Mouse (Mus musculus): Measurements from ENCODE around the gene Rere.
A peak's percentile ranks its signal among the peaks of the same experiment; 100 is the strongest.
"Not testable (repeated sequence)": the region's sequence is repeated elsewhere in the genome, so short reads cannot be mapped to it uniquely, and the experiment has no call there.

The Rere gene

DNA sequence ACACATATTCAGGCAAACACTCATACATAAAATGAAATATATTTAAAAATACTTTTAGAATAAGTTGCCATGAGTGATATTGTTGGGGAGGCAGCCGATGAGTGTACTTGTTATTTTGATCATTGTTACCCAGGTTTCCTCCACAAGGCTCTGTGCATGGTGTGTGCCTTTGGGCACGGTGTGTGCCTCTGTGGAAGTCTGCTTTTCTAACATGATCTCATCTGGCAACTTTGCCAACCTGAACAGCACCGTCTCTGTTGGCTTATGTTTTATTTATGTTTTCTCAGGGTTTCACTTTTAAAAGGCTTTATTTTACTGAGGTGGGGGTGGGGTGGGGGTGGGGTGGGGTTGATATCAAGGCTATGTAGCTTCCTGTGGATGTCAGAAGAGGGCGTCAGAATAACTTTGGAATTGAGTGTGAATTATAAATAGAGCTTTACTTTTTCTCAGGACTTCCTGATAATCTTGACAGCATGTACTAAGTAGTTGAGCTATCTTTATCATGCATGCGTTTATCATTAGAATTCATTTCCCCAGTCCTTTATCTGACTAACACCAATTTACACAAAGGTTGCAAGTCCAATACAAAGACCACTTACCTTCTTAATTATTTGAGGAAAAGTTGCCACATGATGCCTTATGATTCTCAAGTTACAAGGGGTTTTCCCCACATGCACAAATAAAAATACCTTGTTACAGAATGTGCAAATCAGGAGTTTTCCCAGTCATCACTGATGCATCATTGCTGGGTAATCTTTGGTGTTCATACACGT is 177.8 kb downstream of the Rere start:
- no peak for DNase-seq (ENCODE audit: low spot score in 2 of 2)

DNA sequence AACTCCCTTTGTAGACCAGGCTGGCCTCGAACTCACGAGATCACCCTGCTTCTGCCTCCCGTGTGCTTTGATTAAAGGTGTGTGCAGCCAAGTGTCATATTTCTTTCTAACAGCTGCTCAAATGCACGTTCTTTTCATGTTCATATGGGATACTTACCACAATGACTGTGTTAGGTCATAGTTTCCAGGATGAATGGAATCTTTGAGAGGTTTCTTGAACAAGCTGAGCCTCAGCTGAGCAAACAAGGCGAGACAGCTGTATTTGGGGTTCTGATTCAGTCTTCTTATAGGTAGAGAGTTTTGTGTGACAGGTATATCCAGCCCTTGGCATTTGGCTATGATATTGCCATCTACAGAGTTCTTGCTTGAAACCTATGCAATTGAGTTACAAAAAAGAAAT is 179.0 kb downstream of the Rere start:
- no peak for DNase-seq (ENCODE audit: low spot score in 2 of 2)

DNA sequence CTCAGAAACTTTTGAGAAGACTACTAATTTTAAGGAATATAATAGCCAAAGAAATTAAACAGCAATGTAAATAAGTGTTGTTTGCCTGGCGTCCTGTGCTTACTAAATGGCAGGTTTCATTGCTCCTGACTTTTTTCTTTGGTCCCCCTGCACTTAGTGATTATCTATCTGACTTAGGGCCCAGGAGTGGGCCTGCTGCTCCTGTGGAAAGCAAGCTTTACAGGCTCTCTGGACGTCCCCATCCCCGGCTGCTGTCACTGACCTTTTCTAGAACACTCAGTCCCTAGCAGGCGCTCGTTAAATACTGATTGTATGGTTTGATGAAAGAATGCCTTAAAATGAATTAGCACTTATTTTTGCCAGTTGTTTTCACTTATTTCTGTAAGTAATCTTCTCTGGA is 179.6 kb downstream of the Rere start:
- DNase-seq (ENCODE audit: low spot score in 2 of 2) = no peak

DNA sequence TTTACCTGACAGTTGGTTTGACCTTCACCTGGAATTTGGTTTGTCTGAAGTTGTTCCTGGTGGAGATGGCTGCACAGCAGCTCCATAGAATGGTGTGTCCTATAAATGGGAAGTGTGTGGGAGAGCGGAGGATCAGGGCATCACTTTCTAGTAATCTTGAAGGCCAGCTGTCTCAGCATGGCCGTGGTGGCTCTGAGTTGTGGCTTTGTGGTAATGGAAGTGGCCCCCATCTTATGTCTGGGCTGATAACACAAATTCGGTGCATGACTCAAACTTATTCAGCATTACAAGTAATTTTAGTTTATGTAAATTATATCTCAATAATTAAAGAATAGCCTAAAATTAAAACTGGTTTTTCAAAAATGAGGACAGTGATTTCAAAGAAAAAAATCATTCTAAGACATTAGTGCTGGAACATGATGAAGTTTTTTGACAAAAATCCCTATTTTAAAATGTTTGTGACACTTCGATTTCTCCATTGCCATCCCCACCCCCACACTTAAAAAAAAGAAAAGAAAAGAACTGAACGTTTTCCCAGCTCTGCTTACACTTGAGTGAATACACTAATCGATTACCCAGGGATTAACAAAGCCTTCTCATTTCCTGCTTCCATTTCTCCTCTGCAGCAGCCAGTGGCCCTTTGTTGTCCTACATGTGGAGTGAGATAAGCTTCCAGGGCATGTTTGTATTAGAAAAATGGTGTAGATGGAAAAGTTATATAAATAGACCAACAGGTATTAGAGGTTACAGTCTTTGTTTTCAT is 180.2 kb downstream of the Rere start:
- no peak for DNase-seq (ENCODE audit: low spot score in 2 of 2)

DNA sequence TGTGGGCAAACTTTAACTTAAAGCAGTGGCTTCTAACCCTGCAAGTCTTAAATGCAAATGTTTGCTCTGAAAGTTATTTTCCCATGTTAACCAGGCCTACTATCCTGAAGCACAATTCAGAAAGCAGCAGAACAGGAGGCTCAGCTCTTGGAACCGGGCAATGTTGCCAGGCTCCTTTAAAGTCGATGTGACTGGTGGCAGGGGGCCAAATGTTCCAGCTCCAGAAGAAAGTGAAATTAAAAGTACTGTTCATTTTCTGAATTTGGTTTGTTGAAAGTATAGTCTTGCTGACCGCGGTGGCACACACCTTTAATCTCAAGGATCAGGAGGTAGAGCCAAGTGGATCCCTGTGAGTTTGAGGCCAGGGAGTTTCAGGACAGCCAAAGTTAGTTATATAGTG is 180.9 kb downstream of the Rere start:
- no peak for DNase-seq (ENCODE audit: low spot score in 2 of 2)

DNA sequence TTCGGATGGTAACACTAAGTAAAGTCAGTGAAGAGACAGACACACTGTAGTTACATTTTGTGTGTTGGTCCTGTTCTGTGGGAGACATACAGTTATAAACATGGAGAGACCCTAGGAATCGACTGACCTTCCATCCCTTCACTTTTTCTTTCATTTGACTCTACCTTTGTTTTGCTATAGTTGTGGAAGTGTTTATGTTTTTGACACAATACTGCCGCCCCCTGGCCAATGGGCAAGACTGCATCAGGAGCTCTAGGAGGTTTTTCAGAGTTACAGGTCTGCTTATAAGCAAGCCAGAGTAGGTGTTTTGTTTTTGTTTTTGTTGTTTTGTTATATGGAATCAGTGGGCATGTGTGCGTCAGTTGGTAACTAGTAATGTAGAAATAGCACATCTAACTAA is 184.3 kb downstream of the Rere start:
- DNase-seq (ENCODE audit: low spot score in 2 of 2) = peak; percentile 58 to 71

DNA sequence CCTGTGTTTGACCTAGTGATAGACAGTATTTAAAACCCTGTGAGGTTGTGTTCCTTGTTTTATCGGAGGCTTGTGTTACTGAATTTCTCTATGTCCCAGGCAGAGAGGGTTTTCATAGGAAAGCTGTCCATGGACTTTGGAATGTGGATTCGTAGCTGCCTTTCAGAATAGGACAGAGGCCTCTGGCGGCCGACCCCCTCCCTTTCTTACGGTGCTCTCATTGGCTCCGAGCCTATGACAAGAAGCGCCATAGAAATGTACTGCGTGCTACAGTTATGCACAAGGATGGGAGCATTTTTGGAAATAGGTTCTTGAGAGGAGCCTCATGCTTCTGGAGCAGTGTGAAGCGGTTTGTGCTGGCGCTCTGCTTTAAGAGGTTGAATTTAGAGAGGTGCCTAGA is 187.8 kb downstream of the Rere start:
- no peak for DNase-seq (ENCODE audit: low spot score in 2 of 2)

DNA sequence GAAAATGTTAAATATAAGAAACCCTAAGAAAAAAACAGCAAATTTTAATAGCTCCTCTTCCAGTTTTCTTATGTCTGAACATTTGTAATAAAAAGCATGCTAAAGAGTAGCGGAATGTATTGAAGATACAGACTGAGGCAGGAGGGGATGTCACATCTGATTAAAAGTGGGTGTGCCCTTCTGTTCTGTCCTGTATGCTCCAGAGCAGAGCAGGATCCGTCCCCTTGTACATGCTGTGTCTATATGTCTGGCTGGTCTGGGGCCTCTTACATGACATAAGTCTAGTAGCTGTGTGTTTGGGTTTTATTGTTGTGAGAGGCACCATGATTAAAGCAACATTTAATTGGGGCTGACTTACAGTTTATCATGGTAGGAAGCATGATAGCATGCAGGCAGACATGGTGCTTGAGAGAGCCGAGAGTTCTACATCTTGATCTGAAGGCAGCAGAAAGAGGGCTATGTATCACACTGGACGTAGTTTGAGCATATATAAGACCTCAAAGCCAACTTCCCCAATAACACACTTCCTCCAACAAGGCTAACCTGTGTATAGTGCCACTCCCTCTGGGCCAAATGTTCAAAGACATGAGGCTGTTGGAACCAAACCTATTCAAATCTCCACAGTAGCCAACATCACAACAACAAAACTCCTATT is 189.4 kb downstream of the Rere start:
- no peak for DNase-seq (ENCODE audit: low spot score in 2 of 2)

DNA sequence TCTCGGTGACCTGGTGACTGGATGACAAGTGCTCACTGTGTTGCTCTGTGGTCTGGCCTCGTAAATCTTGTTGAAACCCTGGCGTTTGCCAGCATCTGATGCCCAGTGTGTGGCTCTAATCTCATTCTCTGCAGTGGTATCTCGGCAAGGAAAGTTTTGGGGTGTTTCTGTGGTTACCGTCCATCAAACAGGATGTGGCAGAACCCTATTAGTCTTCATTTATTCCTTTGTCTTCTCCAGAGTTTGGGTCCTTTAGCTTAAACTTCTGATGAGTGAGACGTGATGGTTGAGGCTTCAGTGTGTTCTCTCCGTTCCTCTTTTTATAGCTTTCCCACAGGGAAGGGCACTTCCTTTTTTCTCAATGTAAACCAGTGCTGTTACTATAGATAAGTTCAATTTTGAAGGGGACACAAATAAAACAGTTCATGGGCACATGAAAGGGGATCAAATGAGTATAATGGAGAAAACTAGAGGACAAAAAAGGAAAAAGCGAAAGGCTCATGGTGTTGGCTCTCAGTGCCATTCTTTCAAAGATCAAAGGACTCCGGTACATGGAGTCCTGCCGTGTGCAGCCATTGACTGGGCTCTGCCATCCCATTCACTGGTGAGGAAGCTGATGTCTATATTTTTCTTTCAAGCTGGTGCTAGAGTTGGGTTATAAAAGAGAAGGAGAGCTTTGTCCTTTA is 191.4 kb downstream of the Rere start:
- no peak for DNase-seq (ENCODE audit: low spot score in 2 of 2)

DNA sequence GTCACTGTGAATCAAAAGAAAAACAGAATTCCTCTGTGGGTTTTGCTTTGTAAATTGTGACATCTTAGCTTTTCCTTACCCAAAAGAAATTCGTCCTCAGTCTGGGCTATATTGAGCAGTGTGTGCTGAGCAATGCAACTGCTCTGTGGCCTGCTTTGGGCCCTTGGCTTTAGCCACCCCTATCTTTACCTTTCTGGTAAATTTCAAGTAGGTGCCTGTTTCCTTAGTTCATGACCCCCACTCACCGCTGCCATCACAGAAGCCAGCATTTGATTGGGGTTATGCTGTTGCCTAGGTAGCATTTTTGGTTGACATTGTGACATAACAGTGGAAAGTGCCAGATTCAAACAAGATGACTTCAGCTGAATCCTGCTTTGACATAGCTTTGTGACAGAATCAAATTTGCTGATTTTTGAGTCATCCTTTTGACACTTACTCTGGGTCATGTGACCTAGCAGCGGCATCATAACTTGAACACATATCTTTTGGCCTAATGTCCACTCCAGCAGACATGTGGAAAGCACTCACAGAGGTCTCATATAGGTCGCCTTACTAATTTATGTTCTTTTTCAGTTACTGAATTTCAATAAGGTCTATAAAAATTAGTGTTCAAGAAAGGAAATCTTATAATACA is 192.1 kb downstream of the Rere start:
- no peak for DNase-seq (ENCODE audit: low spot score in 2 of 2)

DNA sequence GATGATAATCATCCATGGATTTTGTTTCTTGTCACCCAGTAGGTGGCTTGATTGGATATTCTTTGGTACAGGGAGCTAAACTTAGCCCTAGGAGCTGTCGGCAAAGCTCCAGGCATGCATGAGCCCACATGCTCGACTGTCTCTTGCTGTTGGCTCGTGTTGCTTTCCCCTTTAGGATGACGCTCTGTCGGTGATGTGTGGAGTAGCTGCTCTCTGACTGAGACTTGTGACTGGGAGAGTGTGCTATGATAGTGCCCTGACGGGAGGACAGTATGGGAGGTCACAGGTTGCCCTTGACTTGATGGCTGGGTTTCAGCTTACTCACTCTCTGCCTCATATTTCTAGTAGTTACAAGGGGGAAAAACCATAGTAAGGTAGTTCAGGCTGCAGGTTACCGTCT is 192.6 kb downstream of the Rere start:
- DNase-seq (ENCODE audit: low spot score in 2 of 2) = no peak

DNA sequence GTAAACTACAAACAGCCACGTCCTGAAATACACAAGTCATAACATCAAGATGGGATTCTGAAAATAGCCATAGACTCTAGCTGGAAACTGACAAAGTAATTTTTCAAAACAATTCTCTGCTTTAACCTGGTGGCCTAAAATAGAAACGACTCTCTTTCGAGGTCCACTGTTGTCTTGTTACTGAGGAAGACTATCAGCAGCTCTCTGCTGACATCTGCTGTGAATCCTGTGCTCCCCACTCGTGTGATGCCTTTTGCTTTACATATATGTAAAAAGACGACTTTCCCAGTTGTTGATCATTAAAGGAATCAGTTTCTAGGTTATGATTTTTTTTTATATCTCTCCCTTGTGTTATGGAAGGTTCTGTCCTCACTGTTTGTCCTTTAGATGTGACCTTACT is 194.8 kb downstream of the Rere start:
- no peak for DNase-seq (ENCODE audit: low spot score in 2 of 2)

DNA sequence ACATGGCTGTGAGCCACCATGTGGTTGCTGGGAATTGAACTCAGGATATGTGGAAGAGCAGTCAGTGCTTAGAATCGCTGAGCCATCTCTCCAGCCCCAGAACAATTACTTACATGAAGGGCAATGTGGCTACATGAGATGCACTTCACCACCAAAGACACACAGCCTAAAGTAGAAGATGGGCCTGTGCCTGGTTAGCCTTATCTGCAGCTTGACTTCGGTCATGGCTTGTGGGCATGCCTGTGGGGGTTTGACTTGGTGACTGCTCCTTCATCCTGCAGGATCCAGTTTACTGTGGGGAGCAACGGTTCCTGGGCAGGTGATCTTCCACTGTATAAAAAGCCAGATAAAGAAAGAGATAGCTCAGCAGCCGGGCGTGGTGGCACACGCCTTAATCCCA is 196.6 kb downstream of the Rere start:
- no peak for DNase-seq (ENCODE audit: low spot score in 2 of 2)

DNA sequence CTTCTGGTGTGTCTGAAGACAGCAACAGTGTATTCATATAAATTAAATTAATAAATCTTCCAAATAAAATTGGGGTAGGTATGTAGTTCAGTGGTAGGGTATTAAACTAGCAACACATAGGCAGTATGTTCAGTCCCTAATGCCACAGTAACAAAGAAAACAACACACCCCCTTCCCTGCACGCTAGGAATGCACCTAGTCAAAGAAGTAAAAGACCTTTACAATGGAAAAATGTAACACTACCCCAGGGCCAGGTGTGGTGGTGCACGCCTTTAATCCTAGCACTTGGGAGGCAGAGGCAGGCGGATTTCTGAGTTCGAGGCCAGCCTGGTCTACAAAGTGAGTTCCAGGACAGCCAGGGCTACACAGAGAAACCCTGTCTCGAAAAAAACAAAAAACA is 201.6 kb downstream of the Rere start:
- not testable (repeated sequence) for DNase-seq (ENCODE audit: low spot score in 2 of 2)

DNA sequence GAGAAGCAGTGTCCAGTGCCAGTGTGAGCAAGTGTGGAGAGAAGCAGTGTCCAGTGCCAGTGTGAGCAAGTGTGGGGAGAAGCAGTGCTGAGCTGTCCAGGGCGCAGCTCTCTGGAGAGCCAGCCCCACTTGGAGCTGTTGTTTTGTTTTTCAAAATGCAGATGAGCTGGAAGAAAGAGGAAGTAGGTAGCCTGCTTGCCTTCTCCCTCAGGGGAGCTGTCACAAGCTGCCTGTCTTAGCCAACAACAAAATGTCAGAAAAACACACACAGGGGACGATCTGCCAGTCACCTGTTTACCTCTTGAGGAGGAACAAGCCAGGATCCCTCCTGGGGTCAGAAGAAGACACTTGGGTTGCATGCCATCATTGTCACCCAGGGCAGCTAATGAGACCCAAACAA is 204.7 kb downstream of the Rere start:
- peak; percentile 69 to 73 for DNase-seq (ENCODE audit: low spot score in 2 of 2)

DNA sequence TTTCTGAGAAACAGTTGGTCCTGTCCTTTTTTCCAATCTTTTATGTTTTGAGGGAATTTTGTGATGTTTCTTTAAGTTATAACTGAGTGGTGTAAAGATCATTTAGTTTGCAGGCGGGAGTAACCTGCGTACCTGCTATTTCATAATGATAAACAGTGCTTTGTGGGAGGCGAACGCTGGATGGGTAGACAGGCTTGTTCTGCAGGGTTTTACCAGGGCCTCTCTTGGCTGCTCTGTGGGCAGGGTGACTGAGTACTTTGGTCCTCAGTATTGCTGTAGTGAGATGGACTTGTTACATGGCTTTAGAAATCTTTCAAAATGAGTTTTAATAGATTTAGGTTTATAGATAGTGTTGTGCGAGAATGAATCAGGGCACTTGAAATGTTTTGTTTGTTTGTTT is 205.7 kb downstream of the Rere start:
- DNase-seq (ENCODE audit: low spot score in 2 of 2) = no peak

DNA sequence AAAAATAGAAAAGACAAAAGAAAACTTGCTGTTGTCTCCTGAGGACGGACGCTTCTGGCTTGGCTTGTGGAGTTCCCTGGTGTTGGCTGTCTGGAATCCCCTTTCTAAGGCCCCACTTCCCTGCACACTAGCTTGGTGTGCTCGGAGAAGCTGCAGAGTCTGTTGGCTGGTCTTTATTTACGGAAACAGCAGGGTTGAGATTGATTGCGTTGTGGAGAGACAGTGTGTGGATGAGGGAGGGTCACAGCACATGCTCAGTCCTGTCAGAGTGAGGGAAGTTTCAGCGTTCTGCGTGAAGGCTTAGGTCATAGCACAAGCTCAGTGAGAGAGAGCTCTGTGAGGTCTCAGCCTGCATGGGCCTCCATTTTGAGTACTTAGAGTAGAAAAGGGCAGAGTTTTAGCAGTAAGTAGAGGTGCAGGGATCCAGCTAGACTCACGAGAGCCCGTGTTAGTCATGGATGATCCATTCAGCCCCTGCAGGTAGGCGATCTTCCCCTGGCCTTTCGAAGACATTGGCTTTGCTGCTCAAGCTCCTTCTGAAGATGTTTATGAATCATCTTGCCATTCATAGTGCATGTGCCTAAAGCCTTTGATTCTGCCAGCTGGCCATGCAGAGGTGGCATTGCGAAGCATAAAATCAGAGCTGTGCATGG is 206.8 kb downstream of the Rere start:
- DNase-seq (ENCODE audit: low spot score in 2 of 2) = peak; percentile 67 to 75

DNA sequence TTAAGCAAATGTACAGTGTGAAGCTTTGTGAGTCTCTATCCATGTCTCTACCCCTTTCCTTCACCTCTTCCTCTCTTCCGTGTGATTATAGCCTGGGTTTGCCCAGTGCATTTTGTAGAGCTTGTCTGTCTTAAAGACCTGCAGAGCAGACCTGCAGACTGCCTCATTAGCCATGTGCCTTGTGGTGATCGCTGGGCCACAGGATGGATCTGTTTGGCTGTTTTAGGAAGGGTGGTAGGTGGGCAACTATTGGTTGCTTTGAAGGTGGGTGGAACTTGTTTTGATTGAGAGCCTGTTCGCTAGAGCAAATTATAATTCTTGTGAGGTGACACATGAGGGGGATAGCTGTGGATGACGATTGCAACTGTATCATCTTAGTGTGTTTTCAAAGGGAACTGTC is 207.3 kb downstream of the Rere start:
- peak in 1 of 2 experiments; percentile 23 for DNase-seq (ENCODE audit: low spot score in 2 of 2)

DNA sequence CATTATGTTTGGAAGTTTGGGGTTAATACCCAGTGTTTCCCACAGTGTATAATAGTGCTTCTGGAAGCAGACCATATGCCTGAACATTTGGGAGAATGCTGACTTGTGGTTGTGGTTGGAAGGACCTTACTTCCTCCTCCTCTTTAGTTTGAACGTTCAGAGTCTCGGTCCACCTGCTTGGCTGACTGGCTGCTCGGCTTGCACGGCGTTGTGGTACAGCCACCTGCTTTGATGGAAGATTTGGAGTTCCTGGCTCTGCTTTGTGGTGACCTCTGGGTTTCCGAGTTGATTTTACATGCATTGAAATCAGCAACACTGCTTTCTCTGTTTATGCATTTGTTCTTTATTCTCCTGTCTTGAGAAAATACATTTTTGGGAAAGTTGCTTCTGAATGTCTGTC is 208.6 kb downstream of the Rere start:
- DNase-seq (ENCODE audit: low spot score in 2 of 2) = peak; percentile 36 to 39

DNA sequence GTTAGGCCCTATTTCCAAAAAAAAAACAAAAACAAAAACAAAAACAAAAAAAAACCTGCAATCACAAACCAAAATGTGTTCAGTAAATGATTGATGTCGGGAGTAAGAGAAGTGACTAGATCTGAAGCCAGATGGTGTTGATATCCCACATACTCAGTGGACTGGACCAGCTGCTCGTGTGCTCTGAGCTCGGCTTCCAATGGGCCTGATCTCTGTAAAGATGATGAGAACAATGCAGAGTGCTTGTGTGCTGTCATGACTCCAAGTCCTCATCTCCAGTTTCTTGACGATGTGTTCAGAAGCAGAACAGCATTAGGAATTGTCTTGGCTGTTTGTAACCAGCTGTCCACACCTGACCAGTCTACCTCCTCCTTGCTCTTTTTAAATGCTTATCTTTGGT is 210.3 kb downstream of the Rere start:
- no peak for DNase-seq (ENCODE audit: low spot score in 2 of 2)

DNA sequence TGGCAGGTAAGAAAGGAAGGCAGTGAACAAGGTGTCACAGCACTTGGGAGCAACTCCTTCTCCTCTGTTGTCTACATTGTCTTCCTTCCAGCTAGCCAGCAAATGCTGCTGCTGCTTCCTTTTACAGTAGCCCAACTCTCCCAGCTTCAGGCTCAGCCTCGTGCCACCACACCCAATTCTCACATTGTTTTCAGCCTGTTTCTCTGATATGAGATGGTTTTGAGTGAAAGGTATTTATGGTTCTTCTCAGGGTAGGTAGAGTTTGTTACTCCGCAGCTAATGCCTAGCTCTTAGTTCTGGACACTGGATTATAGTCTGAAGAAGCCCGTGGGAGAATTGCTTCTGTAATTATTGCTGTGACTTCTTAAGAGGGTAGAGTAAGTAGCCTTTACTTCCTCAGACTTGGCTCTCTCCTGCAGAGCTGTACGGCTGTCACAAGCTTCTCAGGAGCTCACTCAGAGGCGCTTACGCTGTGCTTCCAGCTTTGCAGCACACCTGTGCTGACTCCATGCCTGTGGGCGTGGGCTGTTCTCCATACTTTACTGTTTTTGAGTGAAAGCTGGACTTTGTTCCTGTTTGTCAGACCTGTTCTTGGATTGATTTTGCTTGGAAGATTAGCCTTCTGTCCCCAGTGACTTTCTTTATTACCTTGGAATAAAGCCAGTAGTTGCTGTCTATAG is 212.0 kb downstream of the Rere start:
- no peak for DNase-seq (ENCODE audit: low spot score in 2 of 2)
